Mouse (Mus musculus) adrenal gland, adult 8-10 months (tissue): ENCODE data around the gene Nme7. TPM values are rescaled to one million over a fixed set of nuclear protein-coding genes. Genes with fewer than 3 reads are reported as not detected.

Experiments used
- DNase-seq: peaks from one replicate; pipeline ENCODE4 v3.0.0; 2022
- total RNA-seq, 4 experiments: library from RNA; stranded (reverse); gene quantifications; 2 replicates each; pipeline ENCODE4 v1.2.4; 2022

Nme7 gene
- 10 to 100 TPM; 25.7 to 27.3 (median 26.2) TPM for total RNA-seq

GRCm38 (mm10) chr1:164303821-164304220 is at the start of gene Nme7:
Gene Nme7 (plus strand): TSS chr1:164304121.
- DNase-seq: no peak

- no peak for DNase-seq
Observed at GRCm38 (mm10) chr1:164254836-164255235, 49.1 kb upstream of the Nme7 start.

GRCm38 (mm10) chr1:164260171-164261028 is 43.5 kb upstream of the Nme7 start:
- no peak for DNase-seq

GRCm38 (mm10) chr1:164261553-164261952 is 42.4 kb upstream of the Nme7 start:
- DNase-seq: peak; percentile 77

- DNase-seq: no peak
Observed at GRCm38 (mm10) chr1:164270941-164271340, 33.0 kb upstream of the Nme7 start.

- no peak for DNase-seq
Observed at GRCm38 (mm10) chr1:164273659-164274058, 30.3 kb upstream of the Nme7 start.

- peak; percentile 95 for DNase-seq
Observed at GRCm38 (mm10) chr1:164275455-164275954, 28.4 kb upstream of the Nme7 start, which contains the start of gene Ccdc181. Gene Ccdc181 (plus strand): TSS chr1:164275585.

GRCm38 (mm10) chr1:164276552-164276951 is 27.4 kb upstream of the Nme7 start:
- no peak for DNase-seq

- no peak for DNase-seq
Observed at GRCm38 (mm10) chr1:164279332-164279731, 24.6 kb upstream of the Nme7 start.

- no peak for DNase-seq
Observed at GRCm38 (mm10) chr1:164284007-164284406, 19.9 kb upstream of the Nme7 start.

GRCm38 (mm10) chr1:164287406-164287805 is 16.5 kb upstream of the Nme7 start:
- DNase-seq: no peak

- no peak for DNase-seq
Observed at GRCm38 (mm10) chr1:164292040-164292439, 11.9 kb upstream of the Nme7 start.

GRCm38 (mm10) chr1:164294071-164294470 is 9.8 kb upstream of the Nme7 start:
- no peak for DNase-seq

GRCm38 (mm10) chr1:164296473-164296872 is 7.4 kb upstream of the Nme7 start:
- DNase-seq: no peak

GRCm38 (mm10) chr1:164301949-164302348 is 2.0 kb upstream of the Nme7 start:
- no peak for DNase-seq

GRCm38 (mm10) chr1:164307124-164307751 is 3.3 kb downstream of the Nme7 start, which contains the start of gene Blzf1:
Gene Blzf1 (minus strand): TSS chr1:164307489.
- peak; percentile 97 for DNase-seq

- DNase-seq: no peak
Observed at GRCm38 (mm10) chr1:164307922-164308321, 4.0 kb downstream of the Nme7 start.

GRCm38 (mm10) chr1:164314085-164314484 is 10.2 kb downstream of the Nme7 start:
- no peak for DNase-seq

- DNase-seq: no peak
Observed at GRCm38 (mm10) chr1:164315266-164315665, 11.3 kb downstream of the Nme7 start.

GRCm38 (mm10) chr1:164316697-164317096 is 12.8 kb downstream of the Nme7 start:
- peak; percentile 40 for DNase-seq

- DNase-seq: no peak
Observed at GRCm38 (mm10) chr1:164317261-164317660, 13.3 kb downstream of the Nme7 start.

GRCm38 (mm10) chr1:164318474-164318873 is 14.6 kb downstream of the Nme7 start:
- DNase-seq: no peak

GRCm38 (mm10) chr1:164319542-164320140 is 15.7 kb downstream of the Nme7 start:
- DNase-seq: no peak
